23 mouse cellular contexts compared by ENCODE assay signal in genomic region chr1:185235837-185236236, GRCm38 (mm10). TPM values are rescaled to one million over a fixed set of nuclear protein-coding genes. Genes with fewer than 3 reads are reported as not detected.
A peak's percentile ranks its signal among the peaks of the same experiment; 100 is the strongest.
DNase-seq lines count a peak whose midpoint lies in the region; ATAC-seq lines count a peak whose summit lies in the region.
"Had no signal": no experiment of that assay in that cellular context is flagged by ENCODE, and none has a peak within 500 bp of the region (broad histone marks: within the 10 kb centered on the region; RNA-seq: fewer than 3 reads in every experiment).

No protein-coding gene starts in this region.

- WGBS in lung, embryonic 16.5 days, result 74% methylated on average over 5 of the region's 5 CpGs

- H3K9ac ChIP-seq in lung, embryonic 16.5 days (ENCODE audit: low read length), result no peak overlapping the region
- H3K9ac ChIP-seq: embryonic facial prominence, embryonic 12.5 days; embryonic facial prominence, embryonic 15.5 days; forebrain, postnatal 0 days; heart, embryonic 13.5 days; hindbrain, embryonic 13.5 days had no signal

- peak; percentile 7 for DNase-seq in lung, postnatal 14 days
- peak; percentile 26 to 58 for DNase-seq in lung, postnatal 4 days
- no peak for DNase-seq in right cerebral cortex, postnatal 36 days (ENCODE audit: low spot score in 2 of 2)
- no peak for DNase-seq in adrenal gland, adult 18-20 months (ENCODE audit: low spot score in 2 of 2)
- DNase-seq: adrenal gland, postnatal 10 days; cerebellum, adult 18-20 months; cerebellum, adult 9-10 months; forebrain, postnatal 0 days; gastrocnemius, adult 2 months; gastrocnemius, postnatal 14 days; heart, adult 2 months; heart, postnatal 14 days had no signal

- no peaks in the 10 kb centered on the region for H3K9me3 ChIP-seq in lung, embryonic 16.5 days (ENCODE audit: control insufficient read depth, low read length)
- H3K9me3 ChIP-seq: embryonic facial prominence, embryonic 12.5 days; embryonic facial prominence, embryonic 15.5 days; heart, embryonic 10.5 days; heart, embryonic 13.5 days; hindbrain, embryonic 10.5 days; hindbrain, embryonic 13.5 days had no signal

- no peaks in the 10 kb centered on the region for H3K27me3 ChIP-seq in lung, embryonic 16.5 days (ENCODE audit: control insufficient read depth, insufficient read depth, low read depth, low read length)
- H3K27me3 ChIP-seq: embryonic facial prominence, embryonic 12.5 days; embryonic facial prominence, embryonic 15.5 days; heart, embryonic 13.5 days; hindbrain, embryonic 13.5 days had no signal

- no peak overlapping the region for H3K27ac ChIP-seq in lung, embryonic 16.5 days (ENCODE audit: low read length)
- H3K27ac ChIP-seq: embryonic facial prominence, embryonic 12.5 days; embryonic facial prominence, embryonic 15.5 days; gastrocnemius, adult 2 months; heart, adult 2 months; heart, embryonic 10.5 days; heart, embryonic 13.5 days; hindbrain, embryonic 10.5 days; hindbrain, embryonic 13.5 days had no signal

- no peak overlapping the region for H3K4me2 ChIP-seq in lung, embryonic 16.5 days (ENCODE audit: low read depth, low read length)
- H3K4me2 ChIP-seq: embryonic facial prominence, embryonic 12.5 days; embryonic facial prominence, embryonic 15.5 days; heart, embryonic 13.5 days; hindbrain, embryonic 13.5 days had no signal

- no peak overlapping the region for H3K4me3 ChIP-seq in lung, embryonic 16.5 days (ENCODE audit: low read length)
- H3K4me3 ChIP-seq: embryonic facial prominence, embryonic 12.5 days; embryonic facial prominence, embryonic 15.5 days; gastrocnemius, adult 2 months; heart, adult 2 months; heart, embryonic 10.5 days; heart, embryonic 13.5 days; hindbrain, embryonic 10.5 days; hindbrain, embryonic 13.5 days had no signal

- peak; percentile 30 for ATAC-seq in granulocyte monocyte progenitor cell, adult 5-6 weeks (replicated peaks; ENCODE audit: poor library complexity, severe bottlenecking)
- peak; percentile 69 for ATAC-seq in lung, embryonic 16.5 days (ENCODE audit: low read depth)
- ATAC-seq: activated CD4-positive, CD25-positive, alpha-beta regulatory T cell, adult 4 months; forebrain, embryonic 14.5 days; forebrain, postnatal 0 days; hindbrain, embryonic 16.5 days had no signal

- H3K4me1 ChIP-seq in lung, embryonic 16.5 days (replicated peaks; ENCODE audit: control insufficient read depth, insufficient read depth, low read length), result 0 out of 2 replicates have a peak, but pooled peaks cover 3% of the 10 kb centered on the region
- H3K4me1 ChIP-seq: embryonic facial prominence, embryonic 12.5 days; embryonic facial prominence, embryonic 15.5 days; hindbrain, embryonic 10.5 days; hindbrain, embryonic 13.5 days had no signal

- peaks cover 23% of the 10 kb centered on the region for H3K36me3 ChIP-seq in lung, embryonic 16.5 days (ENCODE audit: control insufficient read depth, insufficient read depth, low read length)

RNA-seq across cellular contexts. Expression of gene Rab3gap2, which starts 31.9 kb away (rescaled TPM):
- 51.7 and 54.4 TPM in 2 replicates for total RNA-seq in granulocyte monocyte progenitor cell, adult 5-6 weeks (2014; fragmentation: Nextera tagmentation)
- 58.0 and 59.6 TPM in 2 replicates for total RNA-seq in granulocyte monocyte progenitor cell, adult 5-6 weeks (2017)
- polyA plus RNA-seq in lung, embryonic 16.5 days (2015; fragmentation: Nextera tagmentation; extraction: Ambion mirVana), result 20.1 and 20.4 TPM in 2 replicates
- 10 to 100 TPM; 48.7 to 51.4 TPM for total RNA-seq in adrenal gland, adult 18-20 months (2021)

Comparison
In these comparisons a context has a peak if more than half of its experiments do, and no peak if none do; other contexts are left out.
1. DNase-seq: peak in lung, postnatal 14 days (single experiment) and lung, postnatal 4 days (2 of 2); none in right cerebral cortex, postnatal 36 days (0 of 2) and adrenal gland, adult 18-20 months (0 of 2).